ENCODE assay signal across 24 mouse cellular contexts in genomic region chr5:38489739-38490138, GRCm38 (mm10). TPM values are rescaled to one million over a fixed set of nuclear protein-coding genes. Genes with fewer than 3 reads are reported as not detected.
DNase-seq lines count a peak whose midpoint lies in the region; ATAC-seq and TF ChIP-seq lines count a peak whose summit lies in the region.
"Had no signal": no experiment of that assay in that cellular context is flagged by ENCODE, and none has a peak within 500 bp of the region (broad histone marks: within the 10 kb centered on the region; RNA-seq: fewer than 3 reads in every experiment).

No protein-coding gene starts in this region.

- no peak for TF ChIP-seq CTCF in intestine, postnatal 0 days (IDR thresholded peaks at IDR 0.05; ENCODE audit: low read depth)
- no peak for TF ChIP-seq CTCF in small intestine, adult 2 months (IDR thresholded peaks at IDR 0.05; ENCODE audit: extremely low read depth, insufficient read length, insufficient replicate concordance, low read depth, low read length)

- WGBS in intestine, embryonic 16.5 days = 88% methylated on average over 4 of the region's 4 CpGs
- WGBS in intestine, postnatal 0 days = 84% methylated on average over 4 of the region's 4 CpGs
- 64% methylated on average over 4 of the region's 4 CpGs for WGBS in liver, embryonic 15.5 days (ENCODE audit: insufficient replicate concordance)
- WGBS in liver, embryonic 11.5 days = 86% methylated on average over 4 of the region's 4 CpGs
- WGBS in small intestine, adult 2 months = 82% methylated on average over 4 of the region's 4 CpGs

- ATAC-seq in intestine, embryonic 16.5 days = peak; percentile 34; the same call in 1 of the 2 replicates
- ATAC-seq in intestine, postnatal 0 days = no peak
- ATAC-seq in liver, embryonic 15.5 days (ENCODE audit: insufficient read depth) = no peak
- no peak for ATAC-seq in liver, embryonic 11.5 days (replicated peaks; ENCODE audit: low FRiP score)
- ATAC-seq: forebrain, embryonic 13.5 days; forebrain, embryonic 16.5 days; hindbrain, embryonic 16.5 days; Patski had no signal

- H3K27ac ChIP-seq in intestine, embryonic 16.5 days (ENCODE audit: low read length) = no peak overlapping the region
- H3K27ac ChIP-seq in intestine, postnatal 0 days (ENCODE audit: low read depth, low read length) = no peak overlapping the region
- peak overlapping the region; percentile 24; the same call in 1 of the 2 replicates for H3K27ac ChIP-seq in liver, embryonic 15.5 days (replicated peaks)
- H3K27ac ChIP-seq in liver, embryonic 11.5 days (ENCODE audit: low read depth, low read length) = no peak overlapping the region
- H3K27ac ChIP-seq in ES-E14 (ENCODE audit: insufficient read depth, low read depth, low read length, poor library complexity, severe bottlenecking) = no peak overlapping the region
- peak overlapping the region; percentile 94 for H3K27ac ChIP-seq in small intestine, adult 2 months (ENCODE audit: insufficient read depth, low read depth, low read length)
- H3K27ac ChIP-seq: forebrain, embryonic 10.5 days; forebrain, embryonic 13.5 days; heart, embryonic 15.5 days; hindbrain, embryonic 10.5 days; hindbrain, embryonic 13.5 days had no signal

- no peaks in the 10 kb centered on the region for H3K36me3 ChIP-seq in intestine, embryonic 16.5 days (ENCODE audit: control insufficient read depth, insufficient read depth, low read length)
- no peaks in the 10 kb centered on the region for H3K36me3 ChIP-seq in intestine, postnatal 0 days (ENCODE audit: control insufficient read depth, insufficient read depth)
- H3K36me3 ChIP-seq in liver, embryonic 15.5 days (replicated peaks) = no peaks in the 10 kb centered on the region
- no peaks in the 10 kb centered on the region for H3K36me3 ChIP-seq in liver, embryonic 11.5 days (ENCODE audit: control insufficient read depth, insufficient read depth, low read length)
- H3K36me3 ChIP-seq in ES-E14 (ENCODE audit: control insufficient read depth, insufficient read depth, low read length, poor library complexity, severe bottlenecking) = no peaks in the 10 kb centered on the region
- 0 out of 2 replicates have a peak, but pooled peaks cover 2% of the 10 kb centered on the region for H3K36me3 ChIP-seq in small intestine, adult 2 months (ENCODE audit: control insufficient read depth, insufficient read depth, low read length)
- H3K36me3 ChIP-seq: forebrain, embryonic 10.5 days; heart, embryonic 12.5 days; heart, embryonic 15.5 days; hindbrain, embryonic 10.5 days; hindbrain, embryonic 13.5 days had no signal

- in situ Hi-C loops in ES-E14 (cut with MboI; ENCODE audit: low sequenced_read_pairs in 2 of 2, unreplicated experiment in 2 of 2) = no loop called here

- no peaks in the 10 kb centered on the region for H3K4me1 ChIP-seq in intestine, embryonic 16.5 days (ENCODE audit: control insufficient read depth, insufficient read depth, low read length)
- no peaks in the 10 kb centered on the region for H3K4me1 ChIP-seq in intestine, postnatal 0 days (replicated peaks; ENCODE audit: control insufficient read depth, insufficient read depth, low read length)
- H3K4me1 ChIP-seq in liver, embryonic 15.5 days (replicated peaks) = peaks cover 42% of the 10 kb centered on the region
- peaks cover 4% of the 10 kb centered on the region; the same call in 1 of the 2 replicates for H3K4me1 ChIP-seq in liver, embryonic 11.5 days (replicated peaks; ENCODE audit: control insufficient read depth, insufficient read depth, low read length)
- H3K4me1 ChIP-seq in ES-E14 (ENCODE audit: control insufficient read depth in 2 of 2, insufficient read depth in 2 of 2, low read length in 2 of 2, poor library complexity in 1 of 2) = peaks cover 0 to 2% of the 10 kb centered on the region in 2 experiments; a peak in 1 of 4 replicates
- H3K4me1 ChIP-seq in small intestine, adult 2 months (ENCODE audit: control insufficient read depth, insufficient read depth, insufficient read length, low read length) = peaks cover 21% of the 10 kb centered on the region
- H3K4me1 ChIP-seq: forebrain, embryonic 13.5 days; hindbrain, embryonic 13.5 days had no signal

- H3K27me3 ChIP-seq in intestine, embryonic 16.5 days (replicated peaks; ENCODE audit: control insufficient read depth, insufficient read depth, low read length) = no peaks in the 10 kb centered on the region
- no peaks in the 10 kb centered on the region for H3K27me3 ChIP-seq in intestine, postnatal 0 days (replicated peaks; ENCODE audit: control insufficient read depth, insufficient read depth, low read length)
- H3K27me3 ChIP-seq in liver, embryonic 15.5 days = no peaks in the 10 kb centered on the region
- H3K27me3 ChIP-seq in liver, embryonic 11.5 days (replicated peaks; ENCODE audit: control insufficient read depth, insufficient read depth, low read length) = no peaks in the 10 kb centered on the region
- no peaks in the 10 kb centered on the region for H3K27me3 ChIP-seq in small intestine, adult 2 months (ENCODE audit: control insufficient read depth, insufficient read depth, low read length)
- H3K27me3 ChIP-seq: forebrain, embryonic 13.5 days; heart, embryonic 15.5 days; hindbrain, embryonic 13.5 days had no signal

- DNase-seq in liver, embryonic 11.5 days (ENCODE audit: low spot score) = no peak
- no peak for DNase-seq in ES-E14 (ENCODE audit: low read depth, low spot score)
- no peak for DNase-seq in urinary bladder, postnatal 25 days (ENCODE audit: low spot score)
- DNase-seq: B cell, adult 2 months; cerebellum, adult 18-20 months; cerebellum, adult 9-10 months; cerebellum, postnatal 14 days; gastrocnemius, postnatal 10 days; gastrocnemius, postnatal 36 days; heart, postnatal 10 days; heart, postnatal 36 days had no signal

- H3K4me2 ChIP-seq in intestine, embryonic 16.5 days (ENCODE audit: low read depth, low read length) = no peak overlapping the region
- H3K4me2 ChIP-seq in intestine, postnatal 0 days (replicated peaks; ENCODE audit: low read depth) = no peak overlapping the region
- H3K4me2 ChIP-seq in liver, embryonic 15.5 days = peak overlapping the region; percentile 48
- H3K4me2 ChIP-seq in liver, embryonic 11.5 days = no peak overlapping the region
- H3K4me2 ChIP-seq: forebrain, embryonic 13.5 days; heart, embryonic 15.5 days; hindbrain, embryonic 13.5 days had no signal

- H3K9ac ChIP-seq in intestine, embryonic 16.5 days (ENCODE audit: low read depth, low read length) = no peak overlapping the region
- H3K9ac ChIP-seq in intestine, postnatal 0 days (ENCODE audit: low read depth, low read length) = no peak overlapping the region
- H3K9ac ChIP-seq in liver, embryonic 15.5 days = no peak overlapping the region
- no peak overlapping the region for H3K9ac ChIP-seq in liver, embryonic 11.5 days (ENCODE audit: low read depth, low read length)
- no peak overlapping the region for H3K9ac ChIP-seq in ES-E14 (ENCODE audit: insufficient read depth, low read depth, low read length, poor library complexity, severe bottlenecking)
- H3K9ac ChIP-seq: forebrain, embryonic 13.5 days; heart, embryonic 12.5 days; heart, embryonic 15.5 days; hindbrain, embryonic 13.5 days had no signal

- TF ChIP-seq POLR2A in small intestine, adult 2 months (IDR thresholded peaks at IDR 0.05; ENCODE audit: low read depth, low read length) = no peak

- H3K9me3 ChIP-seq in intestine, embryonic 16.5 days (ENCODE audit: control insufficient read depth, low read length) = no peaks in the 10 kb centered on the region
- no peaks in the 10 kb centered on the region for H3K9me3 ChIP-seq in intestine, postnatal 0 days (ENCODE audit: control insufficient read depth)
- H3K9me3 ChIP-seq in liver, embryonic 15.5 days (replicated peaks) = no peaks in the 10 kb centered on the region
- H3K9me3 ChIP-seq in liver, embryonic 11.5 days (ENCODE audit: control insufficient read depth, low read length) = no peaks in the 10 kb centered on the region
- no peaks in the 10 kb centered on the region for H3K9me3 ChIP-seq in ES-E14 (ENCODE audit: control insufficient read depth, insufficient read depth, low read depth, low read length)
- H3K9me3 ChIP-seq: forebrain, embryonic 10.5 days; forebrain, embryonic 13.5 days; heart, embryonic 12.5 days; heart, embryonic 15.5 days; hindbrain, embryonic 10.5 days; hindbrain, embryonic 13.5 days had no signal

- H3K4me3 ChIP-seq in intestine, embryonic 16.5 days (ENCODE audit: low read length) = no peak overlapping the region
- no peak overlapping the region for H3K4me3 ChIP-seq in intestine, postnatal 0 days (ENCODE audit: low read depth, low read length)
- H3K4me3 ChIP-seq in liver, embryonic 15.5 days (replicated peaks) = no peak overlapping the region
- no peak overlapping the region for H3K4me3 ChIP-seq in liver, embryonic 11.5 days (ENCODE audit: low read depth, low read length)
- no peak overlapping the region for H3K4me3 ChIP-seq in ES-E14 (ENCODE audit: insufficient read depth in 1 of 2, low read depth in 1 of 2, low read length in 2 of 2, poor library complexity in 1 of 2, severe bottlenecking in 1 of 2)
- H3K4me3 ChIP-seq in small intestine, adult 2 months (ENCODE audit: low read depth, low read length) = peak overlapping the region; percentile 56
- H3K4me3 ChIP-seq: forebrain, embryonic 10.5 days; forebrain, embryonic 13.5 days; heart, embryonic 12.5 days; heart, embryonic 15.5 days; hindbrain, embryonic 10.5 days; hindbrain, embryonic 13.5 days had no signal

TF ChIP-seq in ES-E14, 5 proteins besides CTCF, POLR2A, EP300 and RAD21:
- TF ChIP-seq MAFK (IDR thresholded peaks at IDR 0.05; ENCODE audit: insufficient read depth, low read depth, low read length) (peak; percentile 90), ZNF384 (IDR thresholded peaks at IDR 0.05; ENCODE audit: low read depth, low read length) (no peak), HCFC1 (IDR thresholded peaks at IDR 0.05; ENCODE audit: borderline replicate concordance, insufficient read depth, low read length) (no peak), CHD2 (IDR thresholded peaks at IDR 0.05; ENCODE audit: low read depth, low read length) (no peak)

RNA-seq across cellular contexts. Expression of gene Slc2a9, which starts 13.2 kb away (rescaled TPM):
- 2.5 and 2.6 TPM in 2 replicates for polyA plus RNA-seq in intestine, embryonic 16.5 days (2015; fragmentation: Nextera tagmentation; extraction: Ambion mirVana)
- polyA plus RNA-seq in intestine, postnatal 0 days (2015; fragmentation: Nextera tagmentation; extraction: Ambion mirVana) = 2.4 and 3.4 TPM in 2 replicates
- polyA plus RNA-seq in liver, embryonic 15.5 days (2015; fragmentation: Nextera tagmentation; extraction: Ambion mirVana) = 2.3 and 2.6 TPM in 2 replicates
- polyA plus RNA-seq in liver, embryonic 11.5 days (2014; fragmentation: Nextera tagmentation; extraction: Ambion mirVana) = 0.60 and 1.8 TPM in 2 replicates
- 0.71 and 0.74 TPM in 2 replicates for total RNA-seq in ES-E14 (2012; rRNA removed)
- polyA plus RNA-seq in small intestine, adult 2 months (2012; rRNA removed) = 5.4 and 17.3 TPM in 2 replicates

Comparison
In these comparisons a context has a peak if more than half of its experiments do, and no peak if none do; other contexts are left out.
1. H3K27ac ChIP-seq: peak in liver, embryonic 15.5 days (single experiment) and small intestine, adult 2 months (single experiment); none in intestine, embryonic 16.5 days (single experiment), intestine, postnatal 0 days (single experiment), liver, embryonic 11.5 days (single experiment) and ES-E14 (single experiment).